Mouse (Mus musculus) brain, adult 2 months (tissue): ENCODE measurements around the gene Ctla4.

Experiments used
- DNase-seq: peaks from one replicate; pipeline ENCODE4 v3.0.0; 2011; ENCODE audit warnings: low read depth, low spot score

The Ctla4 gene

DNA sequence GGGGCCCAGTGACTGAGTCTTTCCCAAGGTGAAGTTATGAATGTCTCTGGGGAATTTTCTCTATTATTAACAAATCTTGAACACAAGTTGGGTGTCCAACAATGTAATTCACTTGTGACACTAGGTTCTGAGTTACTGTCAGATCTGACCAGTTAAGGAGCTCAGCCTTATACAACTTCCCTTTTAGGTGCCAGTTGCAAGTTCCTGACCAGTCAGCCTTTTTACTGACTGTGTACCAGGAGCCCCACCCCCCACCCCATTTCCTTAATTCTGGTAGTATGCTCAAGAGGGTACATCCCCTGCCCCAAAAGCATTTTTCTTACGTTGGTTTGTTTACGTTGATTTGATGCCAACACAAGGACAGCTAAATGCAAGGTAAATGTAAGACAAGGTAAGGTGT is 21.6 kb upstream of the Ctla4 start:
- DNase-seq: no peak

DNA sequence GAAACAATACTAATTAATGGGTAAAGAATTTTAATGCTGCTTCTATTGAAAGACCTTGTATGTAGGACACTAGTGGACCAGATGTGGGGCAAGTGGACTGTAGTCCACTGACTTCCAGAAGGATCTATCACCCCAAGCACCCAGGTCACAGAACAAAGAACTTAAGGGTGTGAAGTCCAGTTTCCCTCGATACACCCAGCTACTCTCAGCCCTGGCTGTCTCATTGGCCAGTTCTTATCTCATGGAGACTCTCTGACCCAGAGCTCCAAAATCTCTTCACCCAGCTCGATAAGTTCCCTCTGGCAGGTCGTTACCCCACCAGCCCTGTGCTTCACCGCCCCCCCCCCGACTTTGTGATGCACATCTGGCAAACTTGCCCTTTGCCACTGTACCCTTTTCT is 20.8 kb upstream of the Ctla4 start:
- DNase-seq: no peak

DNA sequence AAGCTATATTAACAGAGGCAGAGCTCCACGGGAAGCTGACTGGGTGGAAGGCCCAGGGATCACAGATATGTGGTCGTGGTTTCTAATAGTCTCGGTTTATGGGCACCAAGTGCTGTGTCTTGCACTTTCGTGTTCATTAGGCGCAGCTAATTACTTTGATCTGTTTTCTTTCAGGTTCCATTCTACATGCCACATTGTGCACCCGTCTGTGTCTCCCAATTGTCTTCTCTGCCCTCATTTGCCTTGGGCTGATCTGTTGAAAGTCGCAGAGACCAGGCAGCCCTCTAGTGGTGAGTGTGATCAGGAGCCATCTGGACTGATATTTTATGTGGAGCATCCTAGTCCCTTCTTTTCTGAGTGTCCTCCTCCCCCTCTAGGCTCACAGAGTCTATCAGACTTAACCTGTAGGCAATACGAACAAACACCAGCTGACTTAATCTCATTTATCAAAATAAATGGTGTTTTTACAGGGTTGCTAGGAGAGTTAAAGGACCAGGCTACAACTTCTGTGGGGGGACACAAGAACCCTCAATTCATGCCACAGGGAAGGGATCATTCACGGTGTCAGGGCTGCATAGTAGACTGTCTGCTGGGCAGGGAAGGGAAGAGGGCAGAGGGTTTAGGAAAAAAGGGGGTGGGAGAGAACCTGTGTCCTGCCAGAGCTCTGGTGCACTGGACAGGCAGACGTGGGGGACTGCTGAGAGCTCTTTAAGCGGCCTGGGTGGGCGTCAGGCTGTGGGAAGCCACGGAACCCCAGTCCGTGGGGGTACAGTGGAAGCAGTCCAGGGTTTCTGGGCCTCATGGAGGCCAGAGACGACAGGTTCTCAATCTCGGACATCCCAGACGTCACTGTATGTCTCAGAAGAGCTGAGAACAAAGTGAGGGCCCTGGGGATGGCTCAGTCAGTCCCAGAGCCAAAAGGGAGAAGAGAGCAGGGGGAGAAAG is 18.2 kb upstream of the Ctla4 start:
- DNase-seq: peak; percentile 81

DNA sequence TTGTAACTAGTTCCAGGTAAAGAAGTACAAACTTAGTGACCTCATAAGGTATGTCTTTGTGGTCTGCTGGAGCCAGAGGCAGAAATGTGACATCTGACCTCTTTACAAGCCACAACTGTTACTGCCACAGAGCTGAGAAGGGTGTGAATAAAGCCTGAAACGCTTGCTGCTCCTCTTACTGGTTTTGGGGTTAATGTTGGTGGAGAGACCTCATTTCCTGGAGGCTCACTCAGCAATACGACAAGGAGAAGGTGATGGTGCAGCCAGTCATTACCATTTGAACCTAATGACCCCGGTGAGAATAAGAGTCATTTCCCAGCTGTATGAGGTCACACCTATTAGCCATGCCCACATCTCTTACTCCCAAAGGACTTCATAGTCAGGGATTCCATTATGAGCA is 11.5 kb upstream of the Ctla4 start:
- no peak for DNase-seq

DNA sequence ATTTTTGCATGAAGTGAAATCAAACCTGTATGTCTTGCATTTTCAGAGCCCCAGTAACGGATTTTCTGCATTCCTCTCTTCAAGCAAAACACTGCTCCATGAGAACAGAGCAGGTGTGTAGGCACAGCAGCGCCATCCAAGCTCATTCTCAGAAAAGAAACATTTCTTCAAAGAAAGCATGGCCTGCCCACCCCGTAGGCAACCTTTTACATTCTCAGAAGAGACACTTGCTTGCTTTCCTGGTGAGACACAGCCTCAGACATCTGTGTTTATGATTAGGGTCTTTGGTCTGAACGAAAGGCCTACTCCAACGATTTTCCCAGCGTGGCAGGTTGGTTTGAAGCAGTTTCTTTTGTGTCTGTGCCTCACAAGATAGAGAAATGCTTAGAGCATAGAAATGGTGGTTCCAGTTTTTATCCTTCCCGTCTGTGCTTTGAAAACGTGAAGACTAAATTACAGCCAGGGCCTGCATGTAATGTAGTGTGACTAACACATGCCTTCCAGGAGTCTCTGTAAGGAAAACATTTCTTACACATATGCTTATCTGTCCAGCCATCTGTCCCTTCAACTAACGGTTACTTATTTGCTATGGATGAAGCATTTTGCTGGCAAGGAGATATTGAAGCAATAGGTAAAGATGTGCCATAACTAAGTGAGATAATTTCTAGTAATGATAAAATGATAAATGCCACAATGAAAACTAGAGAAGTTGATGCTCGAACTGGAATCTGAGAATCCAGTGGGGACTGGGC is 6.5 kb upstream of the Ctla4 start:
- no peak for DNase-seq

DNA sequence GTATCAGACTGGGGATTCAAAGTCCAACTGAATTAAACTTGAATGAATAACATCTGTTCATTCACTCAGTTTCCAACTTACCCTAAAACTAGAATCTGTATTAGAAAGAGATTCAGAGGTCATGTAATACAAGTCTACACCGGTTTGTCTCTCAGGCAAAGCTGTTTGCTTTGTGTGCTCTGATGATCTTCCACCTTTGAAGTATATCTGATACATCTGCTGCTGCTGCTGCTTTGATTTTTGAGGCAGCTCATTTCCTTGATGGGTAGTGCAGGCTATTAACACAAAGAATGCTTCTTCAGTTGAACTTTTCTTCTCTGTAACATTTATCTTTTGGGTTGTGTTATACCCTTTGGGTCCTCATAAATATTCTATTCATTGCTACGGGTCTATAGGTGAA is 4.0 kb upstream of the Ctla4 start:
- no peak for DNase-seq

DNA sequence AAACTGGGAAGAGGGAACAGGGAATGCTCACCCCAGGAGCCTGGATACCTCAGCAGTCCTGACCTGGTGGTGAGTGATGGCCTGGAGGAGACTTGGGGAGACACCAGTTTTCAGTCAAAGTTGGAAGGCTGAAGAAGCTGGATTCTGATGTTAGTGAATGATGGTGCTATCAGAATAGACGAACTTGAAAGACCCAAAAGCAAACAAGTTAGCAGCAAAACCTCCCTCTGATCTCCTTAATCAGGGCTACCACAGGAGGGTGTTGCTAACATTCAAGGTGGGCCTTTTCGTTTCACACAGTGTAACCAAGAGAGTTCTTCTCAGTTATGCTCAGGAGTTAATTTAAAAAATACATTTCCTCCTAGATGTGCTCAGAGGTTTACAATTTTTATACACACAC is 3.5 kb upstream of the Ctla4 start:
- DNase-seq: no peak

DNA sequence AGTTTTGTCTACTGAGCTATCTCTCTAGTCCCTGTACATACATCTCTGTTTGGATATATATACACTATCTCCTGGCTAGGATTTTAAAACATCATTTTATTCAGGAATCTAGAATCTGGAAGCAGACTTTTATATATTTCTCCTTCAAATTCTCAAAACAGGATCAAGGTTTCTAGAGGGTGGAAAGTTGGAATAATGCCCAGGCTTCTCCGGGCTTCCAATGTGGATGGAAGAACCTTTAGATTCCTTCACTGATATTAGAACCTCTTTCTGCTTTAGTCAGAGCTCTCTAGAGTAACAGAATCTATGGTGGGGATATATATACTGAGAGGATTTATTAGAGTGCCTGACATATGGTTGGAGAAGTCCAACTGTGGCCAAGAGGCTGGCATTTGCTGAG is 2.2 kb upstream of the Ctla4 start:
- DNase-seq: peak; percentile 43

DNA sequence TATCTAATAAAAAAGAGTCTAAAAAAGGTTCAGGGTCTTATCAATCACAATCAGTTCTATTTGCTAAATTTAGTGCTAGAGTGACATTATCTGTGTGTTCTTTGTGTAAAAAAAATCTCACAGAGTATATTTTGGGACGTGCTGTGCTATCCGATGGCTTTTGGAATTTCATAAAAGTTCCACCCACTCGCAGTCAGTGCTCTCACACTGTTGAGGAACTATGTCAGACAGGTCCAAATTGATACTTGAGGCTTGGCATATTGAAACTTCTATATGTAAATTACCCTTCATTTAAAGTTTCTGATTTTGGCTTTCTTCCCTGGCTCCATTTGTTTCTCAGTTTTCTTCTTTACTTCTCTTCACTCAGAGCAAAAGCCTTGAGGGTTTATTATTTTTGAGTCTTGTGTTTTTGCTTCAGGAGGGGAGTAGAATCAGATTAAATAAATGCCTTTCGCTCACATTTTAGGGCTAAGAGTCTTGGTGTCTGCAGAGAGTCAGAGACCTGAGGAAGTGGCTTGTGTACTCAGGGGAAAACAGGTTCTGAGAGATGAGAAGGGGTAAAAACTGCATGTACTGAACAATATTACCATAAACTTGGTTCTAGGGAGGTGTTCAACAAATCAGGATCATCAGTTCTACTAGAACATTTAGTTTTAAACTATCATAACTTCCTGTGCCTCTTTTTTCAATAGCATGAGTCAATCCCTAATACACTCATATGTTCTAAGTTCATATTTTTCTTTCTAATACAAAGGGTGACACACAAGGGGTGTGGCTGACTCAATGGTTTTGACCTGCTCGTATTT is 11.5 kb downstream of the Ctla4 start:
- DNase-seq: peak; percentile 69

DNA sequence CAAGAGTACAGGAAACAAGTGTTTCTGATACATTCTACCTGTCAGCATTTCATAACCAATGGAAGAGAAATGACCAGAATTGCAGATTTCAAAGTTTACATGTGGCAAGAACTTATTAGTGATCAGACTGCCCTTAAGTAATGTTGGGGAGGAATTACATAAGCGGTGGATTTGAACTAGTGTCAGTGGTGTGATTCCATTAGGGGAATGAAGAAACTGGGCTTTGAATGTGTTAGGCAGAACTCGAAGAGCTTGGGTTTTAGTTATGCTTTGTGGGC is 12.1 kb downstream of the Ctla4 start:
- no peak for DNase-seq

DNA sequence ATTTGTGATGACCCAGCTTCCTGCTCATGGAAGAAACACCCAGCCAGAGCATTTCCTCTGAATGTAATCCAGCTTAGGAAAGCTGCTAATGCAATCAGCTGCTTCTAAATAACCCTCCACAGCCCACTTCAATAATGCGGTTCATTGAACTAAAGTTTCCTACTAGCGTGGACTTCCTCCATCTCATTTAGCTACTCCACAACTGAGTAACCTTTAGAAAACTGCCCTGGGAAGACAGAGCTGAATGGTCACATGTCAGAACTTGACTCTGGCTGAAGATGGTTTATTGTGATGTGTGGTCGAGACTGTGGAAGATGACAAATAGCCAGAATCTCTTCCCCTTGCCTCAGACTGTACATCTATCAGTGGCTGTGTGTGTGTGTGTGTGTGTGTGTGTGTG is 12.4 kb downstream of the Ctla4 start:
- DNase-seq: no peak

DNA sequence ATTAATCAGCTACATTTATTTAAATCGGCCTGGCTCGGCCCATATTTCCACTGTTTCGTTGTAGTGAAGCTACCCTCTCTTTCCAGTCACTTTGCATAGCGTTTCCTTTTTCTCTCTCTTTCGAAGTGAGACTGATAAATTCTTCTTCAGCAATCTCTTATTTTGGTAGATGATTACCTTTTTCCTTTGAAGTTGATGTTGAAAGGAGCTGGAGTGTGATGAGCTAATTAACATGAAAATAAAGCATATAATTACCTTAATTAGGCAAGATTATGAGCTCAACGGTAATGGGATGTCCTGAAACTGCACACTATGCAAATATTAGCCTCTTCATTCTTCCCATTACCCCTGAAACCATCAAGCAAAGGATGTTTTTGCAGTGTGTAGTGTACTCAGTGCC is 15.7 kb downstream of the Ctla4 start:
- no peak for DNase-seq

DNA sequence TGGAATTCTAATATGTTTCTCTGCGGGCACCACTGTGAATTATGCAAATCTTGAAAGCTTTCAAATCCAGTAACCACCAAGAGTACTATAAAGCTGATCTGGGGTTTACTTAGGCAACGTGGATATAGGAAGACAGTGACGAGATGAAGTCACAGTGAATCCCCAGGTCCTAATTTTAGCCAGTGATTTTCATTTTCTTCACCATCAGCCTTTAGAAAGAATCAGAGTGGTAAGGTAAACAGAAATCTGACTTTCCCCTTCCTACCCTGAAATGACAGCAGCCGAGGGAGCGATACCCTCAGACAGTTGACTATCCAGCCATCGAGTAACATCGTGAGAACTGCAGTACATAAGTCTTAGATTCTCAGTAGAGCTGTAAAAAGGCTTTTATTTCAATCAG is 16.3 kb downstream of the Ctla4 start:
- no peak for DNase-seq

DNA sequence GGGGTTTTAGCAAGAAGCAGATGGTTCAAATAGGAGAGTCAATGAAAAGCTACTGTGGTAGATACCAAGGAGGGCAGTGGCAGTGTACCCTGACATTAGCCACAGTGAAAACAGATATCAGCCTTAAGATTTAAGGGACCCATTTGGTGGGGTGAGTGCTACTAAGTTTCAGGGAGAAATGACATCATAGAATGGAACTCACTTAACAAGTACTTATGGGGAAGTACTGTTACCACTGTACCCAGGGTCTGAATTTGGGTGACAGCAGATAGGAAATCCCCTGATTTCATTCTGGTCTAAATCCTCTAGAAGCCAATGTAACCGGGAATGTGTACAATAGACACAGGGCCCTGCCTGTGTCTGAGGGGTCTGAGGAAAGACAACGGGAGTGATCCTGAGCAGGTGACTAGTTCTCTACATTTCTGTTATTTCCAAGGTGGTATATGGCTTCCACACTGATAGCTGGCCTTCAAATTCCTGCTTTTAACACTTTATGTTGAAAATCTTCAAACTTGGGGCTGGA is 17.7 kb downstream of the Ctla4 start:
- no peak for DNase-seq

DNA sequence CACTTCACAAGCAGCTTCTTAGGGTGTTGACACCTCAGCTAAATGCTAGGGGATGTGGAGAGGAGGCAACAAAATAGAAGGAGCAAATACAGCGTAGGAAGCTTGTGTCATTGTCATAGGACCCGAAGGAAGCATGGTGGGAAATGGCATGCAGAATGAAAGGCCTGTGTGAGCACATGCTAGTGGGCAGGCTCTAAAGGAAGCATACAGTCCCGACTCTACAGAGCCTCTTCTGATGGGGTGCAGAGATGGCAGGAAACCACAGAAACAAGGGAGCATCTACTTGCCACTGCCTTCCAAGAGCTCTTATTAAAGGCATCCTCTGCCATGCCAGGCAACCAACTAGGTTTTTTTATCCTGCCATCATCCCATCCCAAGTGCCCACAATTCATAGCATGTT is 20.7 kb downstream of the Ctla4 start:
- no peak for DNase-seq

DNA sequence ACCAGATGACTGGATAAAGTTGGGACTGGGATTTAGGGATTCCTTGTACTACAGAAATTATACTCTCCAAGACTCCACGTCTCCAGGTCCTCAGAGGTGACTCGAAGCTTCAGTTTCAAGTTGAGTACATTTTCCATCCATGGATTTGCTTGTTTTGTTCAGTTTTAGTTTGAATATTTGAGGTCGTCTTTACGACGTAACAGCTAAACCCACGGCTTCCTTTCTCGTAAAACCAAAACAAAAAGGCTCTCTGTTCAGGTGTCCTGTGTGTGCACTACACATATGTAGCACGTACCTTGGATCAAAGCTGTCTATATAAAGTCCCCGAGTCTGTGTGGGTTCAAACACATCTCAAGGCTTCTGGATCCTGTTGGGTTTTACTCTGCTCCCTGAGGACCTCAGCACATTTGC is 22.0 kb downstream of the Ctla4 start:
- no peak for DNase-seq

DNA sequence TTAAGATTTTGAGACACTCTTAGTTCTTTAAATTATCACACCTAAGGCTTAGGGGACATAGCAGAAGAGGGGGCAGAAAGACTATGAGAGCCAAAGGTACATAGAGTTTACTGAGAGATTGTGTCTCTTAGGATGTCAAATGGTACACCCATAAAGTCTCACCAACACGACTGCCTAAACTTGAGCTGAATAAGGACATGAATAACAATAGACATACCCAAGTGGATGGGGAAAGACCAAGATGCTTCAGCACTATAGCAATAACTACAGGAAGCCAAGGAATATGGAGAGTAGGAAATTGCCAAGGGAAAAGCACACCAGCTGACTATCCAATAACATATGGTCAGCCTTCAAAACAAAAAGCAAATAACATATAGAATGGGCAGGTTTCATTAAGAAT is 22.9 kb downstream of the Ctla4 start:
- DNase-seq: no peak

DNA sequence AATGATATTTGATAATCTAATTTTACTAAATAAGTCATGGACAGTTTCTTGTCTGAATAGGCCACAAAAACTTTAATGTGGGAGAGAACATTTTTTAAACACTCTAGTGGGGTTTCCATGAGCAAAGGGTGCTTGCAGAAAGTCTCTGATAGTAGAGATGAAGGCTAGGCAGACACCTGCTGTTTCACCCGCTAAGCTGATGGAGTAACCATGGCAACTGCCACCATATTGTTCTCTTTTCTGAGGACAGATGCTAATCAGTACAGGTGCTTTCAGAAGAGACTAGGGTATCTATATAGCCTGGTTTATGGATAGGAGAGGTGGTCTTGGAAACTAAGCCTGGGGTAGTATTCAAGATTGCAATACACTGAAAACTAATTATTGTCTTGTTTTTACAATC is 24.0 kb downstream of the Ctla4 start:
- no peak for DNase-seq

DNA sequence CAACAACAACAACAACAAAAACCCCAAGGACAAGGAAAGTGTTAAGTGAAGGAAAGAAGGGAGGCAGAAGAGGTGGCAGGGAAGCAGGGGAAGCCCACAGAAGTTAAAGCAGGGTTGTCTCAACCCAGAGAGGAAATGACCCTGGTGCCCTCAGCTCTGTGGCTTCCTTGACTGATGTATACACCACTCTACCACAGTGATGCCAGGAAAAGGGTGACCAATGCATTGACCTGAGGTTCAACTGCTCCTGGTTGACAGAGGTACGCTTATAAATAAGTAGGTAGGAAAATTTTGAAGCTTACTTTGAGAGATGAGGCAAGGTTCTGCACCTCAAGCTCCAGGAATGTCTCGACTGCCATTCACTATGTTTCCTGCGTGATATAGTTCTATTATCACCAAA is 24.8 kb downstream of the Ctla4 start:
- DNase-seq: no peak

DNA sequence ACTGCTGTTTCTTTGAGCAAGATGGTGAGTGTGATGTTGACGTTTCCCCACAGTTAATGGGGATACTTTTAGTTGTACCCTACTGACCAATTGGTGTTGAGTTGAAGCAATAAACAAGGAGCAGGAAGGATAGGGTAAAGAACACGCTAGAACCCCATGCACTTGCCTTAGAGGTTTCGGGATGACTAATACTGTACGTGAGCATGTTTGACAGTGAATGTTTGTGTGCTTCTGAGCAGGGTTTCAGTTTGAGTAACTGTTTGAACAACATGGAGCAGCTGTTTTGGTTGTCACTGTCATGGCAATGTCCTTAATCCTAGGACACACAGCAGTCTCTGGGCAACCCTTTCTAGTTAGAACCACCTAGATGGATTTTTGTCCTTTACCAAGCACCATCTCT is 26.5 kb downstream of the Ctla4 start:
- no peak for DNase-seq

DNA sequence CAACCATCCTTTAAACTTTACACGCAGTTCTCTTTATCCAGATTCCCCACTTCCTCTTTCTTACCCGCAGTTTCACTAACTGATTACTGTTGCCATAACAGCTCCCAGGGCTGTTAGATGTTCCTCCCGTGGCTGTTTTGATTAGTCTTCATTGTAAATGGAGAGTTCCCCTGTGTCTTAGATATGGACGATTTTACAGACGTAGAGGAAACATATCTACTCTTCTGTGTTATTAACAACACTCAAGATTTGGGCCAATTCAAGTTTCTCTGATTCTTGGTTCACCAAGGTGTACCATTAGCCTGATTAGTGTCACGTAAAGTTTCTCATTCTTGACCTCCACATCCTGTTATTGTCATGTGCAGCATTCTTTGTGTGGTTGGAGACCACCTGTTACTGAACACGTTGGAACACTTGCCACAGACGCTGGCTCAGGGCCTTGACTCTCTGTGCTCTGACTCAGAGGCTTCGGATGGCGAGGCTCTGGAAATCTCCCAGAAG is 29.5 kb downstream of the Ctla4 start:
- DNase-seq: no peak
